Comparison of ENCODE assay signal across 20 mouse cellular contexts in the genomic region with DNA sequence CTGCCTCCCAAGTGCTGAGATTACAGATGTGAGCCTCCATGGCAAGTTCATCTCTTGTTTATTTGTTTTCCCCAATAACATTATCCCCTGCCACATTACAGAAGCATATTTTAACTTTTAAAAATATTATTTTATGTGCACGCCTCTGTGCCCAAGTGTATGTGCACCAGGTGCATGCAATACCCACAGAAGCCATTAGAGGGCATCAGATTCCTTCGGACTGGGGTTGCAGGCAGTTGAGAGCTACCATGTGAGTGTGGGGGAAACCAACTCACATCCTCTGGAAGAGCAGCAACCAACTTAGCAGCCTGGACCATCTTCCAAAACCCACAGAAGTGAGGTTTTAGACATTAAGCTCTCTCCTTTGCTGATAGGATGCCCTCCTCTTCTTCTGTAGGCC. TPM values are rescaled to one million over a fixed set of nuclear protein-coding genes. Genes with fewer than 3 reads are reported as not detected.
DNase-seq lines count a peak whose midpoint lies in the region; ATAC-seq and TF ChIP-seq lines count a peak whose summit lies in the region.
"Had no signal": no experiment of that assay in that cellular context is flagged by ENCODE, and none has a peak within 500 bp of the region (broad histone marks: within the 10 kb centered on the region; RNA-seq: fewer than 3 reads in every experiment).

No protein-coding gene starts in this region.

- TF ChIP-seq POLR2A in small intestine, adult 2 months (IDR thresholded peaks at IDR 0.05; ENCODE audit: low read depth, low read length), result no peak

- H3K9ac ChIP-seq in midbrain, postnatal 0 days (replicated peaks; ENCODE audit: low read length, poor library complexity, severe bottlenecking), result no peak overlapping the region
- no peak overlapping the region for H3K9ac ChIP-seq in midbrain, embryonic 15.5 days
- H3K9ac ChIP-seq: heart, embryonic 15.5 days; hindbrain, embryonic 12.5 days; intestine, embryonic 15.5 days; midbrain, embryonic 12.5 days; neural tube, embryonic 15.5 days had no signal

- WGBS in midbrain, postnatal 0 days, result 84% methylated on average over 2 of the region's 2 CpGs
- WGBS in midbrain, embryonic 15.5 days, result 68% methylated on average over 2 of the region's 2 CpGs
- 76% methylated on average over 2 of the region's 2 CpGs for WGBS in small intestine, adult 2 months

- peaks cover 35% of the 10 kb centered on the region for H3K27me3 ChIP-seq in midbrain, postnatal 0 days (ENCODE audit: insufficient read depth, low read length)
- peaks cover 39% of the 10 kb centered on the region for H3K27me3 ChIP-seq in midbrain, embryonic 15.5 days (replicated peaks)
- H3K27me3 ChIP-seq in small intestine, adult 2 months (ENCODE audit: control insufficient read depth, insufficient read depth, low read length), result no peaks in the 10 kb centered on the region
- H3K27me3 ChIP-seq: Patski had no signal

- H3K4me1 ChIP-seq in midbrain, postnatal 0 days (ENCODE audit: insufficient read depth, low read length), result no peaks in the 10 kb centered on the region
- H3K4me1 ChIP-seq in midbrain, embryonic 15.5 days, result peaks cover 20% of the 10 kb centered on the region
- peaks cover 5% of the 10 kb centered on the region; the same call in 1 of the 2 replicates for H3K4me1 ChIP-seq in small intestine, adult 2 months (ENCODE audit: control insufficient read depth, insufficient read depth, insufficient read length, low read length)

- ATAC-seq in midbrain, postnatal 0 days (ENCODE audit: low FRiP score), result no peak
- ATAC-seq in midbrain, embryonic 15.5 days (replicated peaks), result no peak
- ATAC-seq in cerebellum, adult (ENCODE audit: insufficient number of reproducible peaks, low FRiP score, low TSS enrichment), result no peak
- ATAC-seq: forebrain, embryonic 14.5 days; intestine, embryonic 15.5 days; Patski had no signal

- peak; percentile 16; the same call in 1 of the 2 replicates for TF ChIP-seq CTCF in gastrocnemius, adult 2 months (IDR thresholded peaks at IDR 0.05)
- peak; percentile 37 for TF ChIP-seq CTCF in left cerebral cortex, adult 2 months (IDR thresholded peaks at IDR 0.05)
- peak; percentile 43 for TF ChIP-seq CTCF in midbrain, postnatal 0 days (IDR thresholded peaks at IDR 0.05)
- peak; percentile 60; the same call in 1 of the 2 replicates for TF ChIP-seq CTCF in small intestine, adult 2 months (IDR thresholded peaks at IDR 0.05; ENCODE audit: extremely low read depth, insufficient read length, insufficient replicate concordance, low read depth, low read length)

- H3K4me2 ChIP-seq in midbrain, postnatal 0 days (ENCODE audit: low read depth, low read length, poor library complexity, severe bottlenecking), result no peak overlapping the region
- H3K4me2 ChIP-seq in midbrain, embryonic 15.5 days, result no peak overlapping the region
- H3K4me2 ChIP-seq: heart, embryonic 15.5 days; hindbrain, embryonic 12.5 days; intestine, embryonic 15.5 days; midbrain, embryonic 12.5 days; neural tube, embryonic 15.5 days had no signal

- H3K9me3 ChIP-seq in midbrain, postnatal 0 days (ENCODE audit: low read length), result no peaks in the 10 kb centered on the region
- no peaks in the 10 kb centered on the region for H3K9me3 ChIP-seq in midbrain, embryonic 15.5 days
- H3K9me3 ChIP-seq: heart, embryonic 15.5 days; hindbrain, embryonic 12.5 days; intestine, embryonic 15.5 days; neural tube, embryonic 15.5 days had no signal

- no peak overlapping the region for H3K27ac ChIP-seq in gastrocnemius, adult 2 months
- no peak overlapping the region for H3K27ac ChIP-seq in left cerebral cortex, adult 2 months
- H3K27ac ChIP-seq in midbrain, postnatal 0 days (ENCODE audit: low read depth, low read length), result no peak overlapping the region
- H3K27ac ChIP-seq in midbrain, embryonic 15.5 days, result no peak overlapping the region
- no peak overlapping the region; the same call in 1 of the 2 replicates for H3K27ac ChIP-seq in small intestine, adult 2 months (ENCODE audit: insufficient read depth, low read depth, low read length)
- H3K27ac ChIP-seq: heart, embryonic 15.5 days; hindbrain, embryonic 12.5 days; intestine, embryonic 15.5 days; midbrain, embryonic 12.5 days; neural tube, embryonic 15.5 days had no signal

- no peaks in the 10 kb centered on the region for H3K36me3 ChIP-seq in midbrain, postnatal 0 days (ENCODE audit: insufficient read depth, low read length)
- H3K36me3 ChIP-seq in midbrain, embryonic 15.5 days (replicated peaks), result no peaks in the 10 kb centered on the region
- H3K36me3 ChIP-seq in small intestine, adult 2 months (ENCODE audit: control insufficient read depth, insufficient read depth, low read length), result no peaks in the 10 kb centered on the region
- H3K36me3 ChIP-seq: heart, embryonic 15.5 days; hindbrain, embryonic 12.5 days; intestine, embryonic 15.5 days; midbrain, embryonic 12.5 days; neural tube, embryonic 15.5 days had no signal

- intact Hi-C loops in gastrocnemius, adult 2 months (cut with DNase I), result no loop called here
- intact Hi-C loops in left cerebral cortex, adult 2 months (cut with DNase I), result no loop called here

- DNase-seq in gastrocnemius, adult 2 months, result no peak
- no peak for DNase-seq in gastrocnemius, postnatal 4 days (ENCODE audit: low spot score in 2 of 2)
- no peak for DNase-seq in left cerebral cortex, adult 2 months (ENCODE audit: extremely low spot score in 1 of 2, low spot score in 2 of 2)
- no peak for DNase-seq in left cerebral cortex, adult 8-10 months (ENCODE audit: low spot score in 2 of 2)
- no peak for DNase-seq in midbrain, postnatal 0 days (ENCODE audit: low spot score)
- DNase-seq: cerebellum, postnatal 25 days; lung, postnatal 14 days had no signal

- no peak overlapping the region for H3K4me3 ChIP-seq in gastrocnemius, adult 2 months
- no peak overlapping the region for H3K4me3 ChIP-seq in left cerebral cortex, adult 2 months
- H3K4me3 ChIP-seq in midbrain, postnatal 0 days (ENCODE audit: low read depth, low read length), result no peak overlapping the region
- H3K4me3 ChIP-seq in midbrain, embryonic 15.5 days, result no peak overlapping the region
- H3K4me3 ChIP-seq in small intestine, adult 2 months (ENCODE audit: low read depth, low read length), result no peak overlapping the region
- H3K4me3 ChIP-seq: heart, embryonic 15.5 days; hindbrain, embryonic 12.5 days; intestine, embryonic 15.5 days; midbrain, embryonic 12.5 days; myocyte; neural tube, embryonic 15.5 days had no signal

RNA-seq across cellular contexts. Expression of a gene that starts 2.9 kb away (rescaled TPM):
- total RNA-seq in gastrocnemius, adult 2 months (2021), result under 1 TPM in 1 of 2 experiments, not detected in 1; 0.05 TPM
- total RNA-seq in gastrocnemius, postnatal 4 days (2021), result under 1 TPM; 0.16 to 0.22 TPM
- total RNA-seq in left cerebral cortex, adult 2 months (2021), result 1 to 10 TPM; 1.8 to 3.0 TPM
- total RNA-seq in left cerebral cortex, adult 8-10 months (2022), result 1 to 10 TPM; 2.3 to 2.9 (median 2.8) TPM
- total RNA-seq in midbrain, postnatal 0 days (2014; rRNA removed), result 2.8 and 3.5 TPM in 2 replicates
- 0.85 and 0.98 TPM in 2 replicates for polyA plus RNA-seq in midbrain, postnatal 0 days (2015; fragmentation: Nextera tagmentation; extraction: Ambion mirVana)
- polyA plus RNA-seq in midbrain, embryonic 15.5 days (2015; fragmentation: Nextera tagmentation; extraction: Ambion mirVana), result 0.60 and 0.72 TPM in 2 replicates
- polyA plus RNA-seq in small intestine, adult 2 months (2012; rRNA removed), result 8.2 and 14.5 TPM in 2 replicates
- total RNA-seq: CH12.LX; granulocyte monocyte progenitor cell, adult 5-6 weeks had no signal
- polyA plus RNA-seq: myocyte had no signal

RNA-seq across cellular contexts. Expression of a gene that starts 9.2 kb away (rescaled TPM):
- under 1 TPM; 0.20 to 0.39 TPM for total RNA-seq in gastrocnemius, adult 2 months (2021)
- under 1 TPM; 0.59 to 0.88 TPM for total RNA-seq in gastrocnemius, postnatal 4 days (2021)
- total RNA-seq in left cerebral cortex, adult 2 months (2021), result 10 to 100 TPM; 90.3 to 91.0 TPM
- total RNA-seq in left cerebral cortex, adult 8-10 months (2022), result 10 to 100 TPM; 76.7 to 90.1 (median 84.9) TPM
- total RNA-seq in midbrain, postnatal 0 days (2014; rRNA removed), result 15.7 and 16.4 TPM in 2 replicates
- polyA plus RNA-seq in midbrain, postnatal 0 days (2015; fragmentation: Nextera tagmentation; extraction: Ambion mirVana), result 2.6 and 3.2 TPM in 2 replicates
- 6.2 and 7.5 TPM in 2 replicates for polyA plus RNA-seq in midbrain, embryonic 15.5 days (2015; fragmentation: Nextera tagmentation; extraction: Ambion mirVana)
- polyA plus RNA-seq in small intestine, adult 2 months (2012; rRNA removed), result 0.08 and 0.39 TPM in 2 replicates
- total RNA-seq: CH12.LX; granulocyte monocyte progenitor cell, adult 5-6 weeks had no signal
